Mouse (Mus musculus): Measurements from ENCODE around the gene Mtch2. TPM values are rescaled to one million over a fixed set of nuclear protein-coding genes. Genes with fewer than 3 reads are reported as not detected.
A peak's percentile ranks its signal among the peaks of the same experiment; 100 is the strongest.

The Mtch2 gene
- polyA plus RNA-seq, 1 experiment from 2014 or later: 109 TPM

- Histone ChIP-seq H3K36me3 (ENCODE audit: control insufficient read depth, insufficient read depth) (peaks cover 31% of the 10 kb centered on the region), H3K9me3 (replicated peaks; ENCODE audit: control insufficient read depth, low read length) (no peaks in the 10 kb centered on the region), H3K4me3 (ENCODE audit: low read depth, low read length) (no peak overlapping the region), H3K27me3 (ENCODE audit: control insufficient read depth, insufficient read depth, low read depth, low read length) (no peaks in the 10 kb centered on the region), H3K27ac (ENCODE audit: low read length) (no peak overlapping the region), H3K4me2 (ENCODE audit: low read depth, low read length) (no peak overlapping the region), H3K9ac (ENCODE audit: low read depth, low read length) (no peak overlapping the region), H3K4me1 (ENCODE audit: control insufficient read depth, low read depth, low read length) (peaks cover 11% of the 10 kb centered on the region; the same call in 1 of the 2 replicates)
- 32% methylated on average over 1 of the region's 1 CpGs for WGBS (ENCODE audit: insufficient replicate concordance)
- no peak for ATAC-seq (ENCODE audit: low read depth)
Measured at GRCm38 (mm10) chr2:90910861-90911260, 63.9 kb downstream of the Mtch2 start.

GRCm38 (mm10) chr2:90911668-90912067 lies 64.7 kb downstream of the Mtch2 start:
- 61% methylated on average over 1 of the region's 1 CpGs for WGBS (ENCODE audit: insufficient replicate concordance)
- H3K36me3 ChIP-seq (ENCODE audit: control insufficient read depth, insufficient read depth): peaks cover 31% of the 10 kb centered on the region
- H3K4me1 ChIP-seq (ENCODE audit: control insufficient read depth, low read depth, low read length): peaks cover 18% of the 10 kb centered on the region

GRCm38 (mm10) chr2:90913671-90914070 lies 66.7 kb downstream of the Mtch2 start:
- no peak overlapping the region for H3K4me2 ChIP-seq (ENCODE audit: low read depth, low read length)
- no peak overlapping the region for H3K4me3 ChIP-seq (ENCODE audit: low read depth, low read length)
- 82% methylated on average over 2 of the region's 2 CpGs for WGBS (ENCODE audit: insufficient replicate concordance)
- no peaks in the 10 kb centered on the region for H3K9me3 ChIP-seq (replicated peaks; ENCODE audit: control insufficient read depth, low read length)
- no peak for ATAC-seq (ENCODE audit: low read depth)
- H3K36me3 ChIP-seq (ENCODE audit: control insufficient read depth, insufficient read depth): peaks cover 24% of the 10 kb centered on the region
- H3K27me3 ChIP-seq (ENCODE audit: control insufficient read depth, insufficient read depth, low read depth, low read length): no peaks in the 10 kb centered on the region
- peaks cover 29% of the 10 kb centered on the region for H3K4me1 ChIP-seq (ENCODE audit: control insufficient read depth, low read depth, low read length)
- no peak overlapping the region for H3K27ac ChIP-seq (ENCODE audit: low read length)
- H3K9ac ChIP-seq (ENCODE audit: low read depth, low read length): no peak overlapping the region

More at GRCm38 (mm10) chr2:90911668-90912067, 64.7 kb downstream of the Mtch2 start:
- Histone ChIP-seq H3K9me3 (replicated peaks; ENCODE audit: control insufficient read depth, low read length) (no peaks in the 10 kb centered on the region), H3K4me2 (ENCODE audit: low read depth, low read length) (no peak overlapping the region), H3K27ac (ENCODE audit: low read length) (no peak overlapping the region), H3K27me3 (ENCODE audit: control insufficient read depth, insufficient read depth, low read depth, low read length) (no peaks in the 10 kb centered on the region), H3K9ac (ENCODE audit: low read depth, low read length) (no peak overlapping the region), H3K4me3 (ENCODE audit: low read depth, low read length) (no peak overlapping the region)
- no peak for ATAC-seq (ENCODE audit: low read depth)

GRCm38 (mm10) chr2:90915516-90915915 lies 68.6 kb downstream of the Mtch2 start:
- 61% methylated on average over 1 of the region's 1 CpGs for WGBS (ENCODE audit: insufficient replicate concordance)
- no peaks in the 10 kb centered on the region for H3K27me3 ChIP-seq (ENCODE audit: control insufficient read depth, insufficient read depth, low read depth, low read length)
- no peak for ATAC-seq (ENCODE audit: low read depth)
- H3K9me3 ChIP-seq (replicated peaks; ENCODE audit: control insufficient read depth, low read length): no peaks in the 10 kb centered on the region
- H3K9ac ChIP-seq (ENCODE audit: low read depth, low read length): no peak overlapping the region; the same call in 1 of the 2 replicates
- no peak overlapping the region for H3K4me3 ChIP-seq (ENCODE audit: low read depth, low read length)
- H3K27ac ChIP-seq (ENCODE audit: low read length): no peak overlapping the region
- H3K4me1 ChIP-seq (ENCODE audit: control insufficient read depth, low read depth, low read length): peaks cover 29% of the 10 kb centered on the region
- H3K4me2 ChIP-seq (ENCODE audit: low read depth, low read length): 0 out of 2 replicates have a peak overlapping the region, but pooled peaks have one; percentile 99
- H3K36me3 ChIP-seq (ENCODE audit: control insufficient read depth, insufficient read depth): 0 out of 2 replicates have a peak, but pooled peaks cover 8% of the 10 kb centered on the region

Other genes with a start within 250 kb of the Mtch2 start
- gene Nup160, start 169.9 kb upstream of the Mtch2 start, polyA plus RNA-seq (2015; fragmentation: Nextera tagmentation; extraction: Ambion mirVana): 27.6 and 31.7 TPM in 2 replicates
- 25.8 and 26.9 TPM in 2 replicates for gene Fnbp4, start 101.8 kb upstream of the Mtch2 start, polyA plus RNA-seq (2015; fragmentation: Nextera tagmentation; extraction: Ambion mirVana)
- 0.05 and 0.07 TPM in 2 replicates for gene Agbl2, start 64.4 kb upstream of the Mtch2 start, polyA plus RNA-seq (2015; fragmentation: Nextera tagmentation; extraction: Ambion mirVana)
- 1.5 and 1.6 TPM in 2 replicates for gene C1qtnf4, start 38.7 kb downstream of the Mtch2 start, polyA plus RNA-seq (2015; fragmentation: Nextera tagmentation; extraction: Ambion mirVana)
- 15.7 TPM in 2 replicates for gene Kbtbd4, start 57.6 kb downstream of the Mtch2 start, polyA plus RNA-seq (2015; fragmentation: Nextera tagmentation; extraction: Ambion mirVana)
- gene Ndufs3, start 57.7 kb downstream of the Mtch2 start, polyA plus RNA-seq (2015; fragmentation: Nextera tagmentation; extraction: Ambion mirVana): 143 and 146 TPM in 2 replicates
- 46.8 and 47.9 TPM in 2 replicates for gene Celf1, start 93.2 kb downstream of the Mtch2 start, polyA plus RNA-seq (2015; fragmentation: Nextera tagmentation; extraction: Ambion mirVana)
- 0.99 and 1.0 TPM in 2 replicates for gene Rapsn, start 188.5 kb downstream of the Mtch2 start, polyA plus RNA-seq (2015; fragmentation: Nextera tagmentation; extraction: Ambion mirVana)
- 130 and 133 TPM in 2 replicates for gene Psmc3, start 206.9 kb downstream of the Mtch2 start, polyA plus RNA-seq (2015; fragmentation: Nextera tagmentation; extraction: Ambion mirVana)
- gene Slc39a13, start 223.3 kb downstream of the Mtch2 start, polyA plus RNA-seq (2015; fragmentation: Nextera tagmentation; extraction: Ambion mirVana): 10.4 and 12.2 TPM in 2 replicates
- gene Spi1, start 235.2 kb downstream of the Mtch2 start, polyA plus RNA-seq (2015; fragmentation: Nextera tagmentation; extraction: Ambion mirVana): 16.6 and 18.2 TPM in 2 replicates

Data from liver, embryonic 16.5 days (tissue).